Mouse (Mus musculus) granulocyte monocyte progenitor cell, adult 5-6 weeks (primary cell): ENCODE data around the gene Nlk. TPM values are rescaled to one million over a fixed set of nuclear protein-coding genes. Genes with fewer than 3 reads are reported as not detected.
"Not testable (repeated sequence)": the region's sequence is repeated elsewhere in the genome, so short reads cannot be mapped to it uniquely, and the experiment has no call there.

Experiments used
- ATAC-seq: replicated peaks from 2 replicates; pipeline ENCODE4 v1.8.0; 2016; ENCODE audit warnings: mild to moderate bottlenecking, moderate TSS enrichment, inconsistent platforms; ENCODE audit not compliant: poor library complexity, severe bottlenecking
- total RNA-seq, 2 experiments: library from RNA; stranded (forward) in 1 of 2; stranded (reverse) in 1 of 2; fragments of 200-712, 200-1000 nt in 1 of 2; fragments of >200 nt in 1 of 2; fragmentation: Nextera tagmentation in 1 of 2; gene quantifications; 2 replicates each; pipeline ENCODE4 v1.2.3; 2014 to 2017

Gene Nlk
- total RNA-seq, 2 experiments from 2014 or later: 21.7 to 26.1 TPM

DNA sequence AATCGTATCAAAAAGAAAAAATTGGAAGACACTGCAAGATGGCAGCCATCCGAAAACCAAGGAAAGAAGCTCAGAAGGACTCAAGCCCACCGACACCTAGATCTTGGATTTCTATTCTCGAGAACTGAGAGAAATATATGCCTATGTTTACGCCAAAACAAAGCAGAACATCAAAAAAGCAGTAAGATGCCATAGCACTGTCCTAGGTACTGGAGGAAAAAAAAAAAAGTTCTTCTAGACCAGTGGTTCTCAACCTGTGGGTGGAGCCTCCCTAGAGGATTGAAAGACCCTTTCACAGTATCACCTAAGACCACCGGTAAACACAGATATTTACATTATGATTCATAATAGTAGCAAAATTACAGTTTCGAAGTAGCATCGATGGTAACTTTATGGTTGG, 3.9 kb downstream of the Nlk start:
- no peak for ATAC-seq

DNA sequence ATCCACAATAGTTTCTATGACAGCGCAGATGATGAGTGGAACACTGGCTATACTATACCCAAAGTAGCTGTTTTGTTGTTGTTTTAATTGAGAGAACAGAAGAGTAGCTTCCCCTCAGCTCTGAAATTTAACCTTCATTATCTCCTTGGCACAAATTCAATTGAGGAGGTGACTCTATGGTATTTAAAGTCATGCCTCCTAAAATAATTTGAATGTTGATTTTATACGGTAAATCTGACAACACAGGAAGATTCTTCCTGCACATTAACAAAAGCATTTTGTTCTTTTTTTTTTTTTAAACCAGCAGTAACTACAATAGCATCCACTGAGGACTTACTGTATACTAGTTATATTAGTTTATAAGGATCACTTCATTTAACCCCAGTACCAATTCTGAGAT, 6.0 kb downstream of the Nlk start:
- no peak for ATAC-seq

DNA sequence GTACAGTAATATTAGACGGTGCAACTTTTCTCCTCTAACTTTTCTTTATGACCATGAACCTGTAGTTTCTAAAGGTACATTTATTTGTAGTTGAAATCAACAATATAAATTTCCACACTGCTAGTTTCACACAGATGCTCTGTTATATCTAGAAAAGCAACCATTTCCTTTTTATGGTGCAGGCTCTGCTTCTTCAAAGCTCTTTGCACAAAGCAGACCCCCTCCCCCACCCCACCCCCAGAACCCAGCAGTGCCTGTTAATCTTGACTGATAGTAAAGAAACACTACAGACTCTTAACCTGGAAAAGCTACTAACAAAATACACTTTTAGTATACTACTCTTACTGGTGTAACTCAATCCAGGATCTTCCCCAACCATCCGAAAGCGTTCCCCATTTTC, 6.6 kb downstream of the Nlk start:
- no peak for ATAC-seq

- ATAC-seq: no peak
These were observed 16.1 kb downstream of the Nlk start for GRCm38 (mm10) chr11:78681058-78681457.

- ATAC-seq: no peak
These were observed 18.4 kb downstream of the Nlk start for GRCm38 (mm10) chr11:78678761-78679160.

DNA sequence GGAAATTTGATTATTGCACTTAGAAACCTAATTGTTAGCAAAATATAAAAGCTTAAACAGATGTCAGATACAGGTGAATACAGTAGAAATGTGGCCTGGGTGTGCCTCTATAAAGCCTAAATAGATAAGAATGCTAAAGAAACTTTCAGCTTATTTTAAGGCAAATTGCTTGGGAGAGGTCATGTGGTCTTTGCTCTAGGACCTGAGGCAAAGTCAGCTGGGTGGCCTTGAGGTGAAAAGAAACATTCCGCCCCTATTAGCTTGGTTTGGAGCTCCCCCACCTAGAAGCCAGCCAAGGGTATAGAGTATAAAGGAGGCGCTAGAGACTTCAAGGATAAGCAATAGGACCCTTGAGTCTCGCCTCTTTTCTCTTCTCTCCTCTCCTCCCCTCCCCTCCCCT, 28.5 kb downstream of the Nlk start:
- no peak for ATAC-seq

GRCm38 (mm10) chr11:78664853-78665252, 32.3 kb downstream of the Nlk start:
- no peak for ATAC-seq

DNA sequence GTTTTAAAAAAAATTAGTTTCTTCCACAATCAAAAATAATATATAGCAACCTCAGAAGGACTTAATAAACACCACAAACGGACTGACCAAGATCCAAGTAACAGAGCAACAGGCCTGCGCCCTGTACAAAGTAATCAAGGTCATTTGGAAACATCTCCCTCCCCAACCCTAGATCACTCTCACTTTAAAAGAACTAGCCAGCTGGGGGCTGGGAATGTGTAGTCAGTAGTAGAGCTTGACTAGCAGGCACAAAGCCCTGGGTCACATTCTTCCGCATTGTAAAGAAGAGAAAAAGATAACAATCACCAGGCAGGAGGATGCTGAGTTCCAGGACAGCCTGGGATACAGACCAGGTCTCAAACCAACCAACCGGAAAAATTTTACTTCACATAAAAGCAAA, 33.3 kb downstream of the Nlk start:
- ATAC-seq: no peak

DNA sequence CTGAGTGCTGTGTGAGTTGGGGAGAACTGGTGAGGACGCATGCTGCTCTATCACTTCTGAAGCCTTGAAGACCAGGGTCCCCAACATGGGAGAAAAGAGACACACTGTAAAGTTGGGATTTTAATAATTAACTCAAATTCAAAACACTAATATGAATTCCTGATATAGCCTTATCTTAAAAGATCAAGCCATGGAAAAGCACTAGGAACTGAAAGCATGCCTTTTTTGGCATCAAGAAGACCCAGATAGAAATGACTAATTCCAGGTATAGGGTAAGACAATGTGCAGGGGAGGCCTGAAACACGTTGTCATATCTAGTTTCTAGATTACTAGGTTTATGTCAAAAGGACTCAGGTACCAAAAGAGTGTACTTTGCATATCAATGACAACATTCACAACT, 48.0 kb downstream of the Nlk start:
- no peak for ATAC-seq

GRCm38 (mm10) chr11:78648405-78648804, 48.8 kb downstream of the Nlk start:
- not testable (repeated sequence) for ATAC-seq

DNA sequence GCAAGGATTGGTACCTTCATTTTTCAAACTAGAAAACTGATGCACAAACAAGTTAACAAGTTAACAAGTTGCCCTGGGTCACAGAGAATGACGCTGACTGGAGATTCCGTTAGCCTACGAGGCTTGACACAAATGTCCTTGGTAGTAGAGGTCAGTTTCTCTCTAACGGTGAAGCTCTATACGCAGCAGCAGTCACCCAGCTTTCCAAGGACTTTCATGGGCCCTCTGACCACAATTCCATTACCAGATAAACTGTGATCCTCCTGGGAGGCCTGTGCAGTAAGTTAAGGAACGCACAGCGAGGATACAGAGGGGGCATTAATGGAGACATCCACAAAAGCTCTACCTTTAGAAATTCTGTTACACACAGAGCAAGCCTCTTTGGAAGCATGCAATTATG, 53.4 kb downstream of the Nlk start:
- ATAC-seq: no peak

- ATAC-seq: no peak
These were observed 55.0 kb downstream of the Nlk start for GRCm38 (mm10) chr11:78642151-78642550.

DNA sequence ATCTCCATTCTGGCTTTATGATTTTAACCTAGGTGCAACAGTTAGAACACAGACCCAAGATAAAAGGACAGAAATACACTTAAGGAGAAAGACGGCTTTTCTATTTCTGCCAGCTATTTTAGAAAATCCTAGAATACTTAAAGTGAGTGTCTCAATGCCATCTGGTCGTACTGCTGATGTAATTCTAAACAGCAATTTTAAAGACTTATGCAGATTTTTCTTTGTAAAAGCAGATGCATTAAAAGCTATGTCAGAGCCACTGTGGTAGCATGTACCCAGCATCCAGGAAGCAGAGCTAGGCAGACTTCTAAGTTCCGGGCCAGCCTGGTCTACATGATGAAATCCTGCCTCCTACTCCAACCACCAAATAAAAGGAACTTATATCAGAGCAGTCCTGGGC, 56.1 kb downstream of the Nlk start:
- ATAC-seq: no peak

DNA sequence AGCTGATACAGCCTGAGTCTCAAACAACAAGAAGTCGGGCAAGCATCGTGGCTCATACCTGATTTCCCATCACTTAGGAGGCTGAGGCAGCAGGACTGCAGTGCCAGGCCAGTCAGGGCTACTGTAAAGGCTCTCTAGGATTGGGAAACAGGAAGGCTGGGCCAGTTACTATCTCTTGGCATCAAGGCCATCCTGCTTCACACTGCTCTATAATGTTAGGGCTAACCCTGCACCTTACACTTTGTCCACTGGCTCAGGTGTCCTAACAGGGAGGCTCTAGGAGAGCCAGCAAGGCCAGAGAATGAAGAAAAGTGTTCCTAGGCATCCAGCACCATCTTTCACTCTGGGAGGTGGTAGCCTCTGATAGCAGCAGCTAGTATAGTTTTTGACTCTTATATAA, 64.4 kb downstream of the Nlk start:
- no peak for ATAC-seq

- ATAC-seq: no peak
These were observed 68.3 kb downstream of the Nlk start for GRCm38 (mm10) chr11:78628871-78629270.

GRCm38 (mm10) chr11:78624377-78624776, 72.8 kb downstream of the Nlk start:
- ATAC-seq: no peak

DNA sequence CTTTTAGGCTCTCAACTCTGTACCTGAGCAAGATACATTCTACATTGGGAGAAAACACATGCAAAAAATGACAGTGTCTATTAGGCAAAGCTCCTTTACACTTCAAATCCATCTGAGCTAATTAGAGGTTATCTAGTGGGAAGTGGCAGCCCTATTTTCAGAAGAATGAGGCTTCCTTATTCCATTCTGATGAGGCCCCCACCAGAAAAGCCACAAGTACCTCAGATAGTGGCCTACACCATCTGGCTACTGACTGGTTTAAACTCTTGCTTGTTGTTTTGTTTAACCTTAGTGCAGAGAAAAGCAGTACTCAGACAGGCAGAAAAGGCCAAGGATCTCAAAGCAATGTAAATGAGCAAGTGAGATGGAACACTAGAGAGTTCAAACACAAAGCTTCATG, 75.2 kb downstream of the Nlk start:
- ATAC-seq: no peak

GRCm38 (mm10) chr11:78620179-78620578, 77.0 kb downstream of the Nlk start:
- no peak for ATAC-seq

- ATAC-seq: no peak
These were observed 85.9 kb downstream of the Nlk start for GRCm38 (mm10) chr11:78611273-78611672.

DNA sequence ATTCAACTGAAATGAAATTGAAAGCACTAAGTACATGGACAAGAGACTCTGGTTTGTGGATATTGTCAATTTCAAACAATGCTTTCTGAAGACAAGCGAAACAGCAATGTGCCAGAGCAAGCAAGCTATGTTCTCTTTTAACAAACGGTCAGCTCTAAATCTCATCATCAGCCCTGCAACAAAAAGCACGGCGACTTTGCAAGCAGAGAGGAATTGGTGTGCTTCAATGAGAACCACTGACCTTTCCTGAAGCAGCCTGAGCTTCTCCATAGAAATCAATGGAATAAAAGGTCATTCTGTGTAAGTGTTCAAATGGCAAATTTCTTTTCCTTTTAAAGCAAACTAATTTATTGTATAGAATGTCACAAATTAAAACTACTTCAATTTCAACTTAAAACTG, 87.5 kb downstream of the Nlk start:
- ATAC-seq: no peak

DNA sequence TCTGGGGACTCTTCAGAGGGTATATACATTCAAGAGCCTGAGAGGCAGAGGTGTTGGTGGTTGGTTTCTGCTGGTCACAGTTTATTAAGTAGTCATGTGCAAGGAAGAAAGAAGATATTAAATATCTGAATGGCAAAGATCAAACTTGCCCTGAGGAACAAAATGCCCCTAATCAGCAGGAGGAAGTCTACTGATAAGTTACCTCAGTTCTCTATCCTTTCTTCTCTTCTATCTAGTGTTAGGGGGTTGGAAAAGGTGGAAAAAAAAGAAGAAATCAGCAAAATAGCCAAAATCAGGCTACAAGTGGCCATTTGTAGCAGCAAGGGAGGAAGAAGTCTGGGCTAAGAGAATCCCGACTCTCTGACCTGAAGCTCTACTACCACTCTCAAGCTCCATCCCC, 92.3 kb downstream of the Nlk start:
- ATAC-seq: no peak

- ATAC-seq: no peak
These were observed 94.4 kb downstream of the Nlk start for GRCm38 (mm10) chr11:78602781-78603180.

DNA sequence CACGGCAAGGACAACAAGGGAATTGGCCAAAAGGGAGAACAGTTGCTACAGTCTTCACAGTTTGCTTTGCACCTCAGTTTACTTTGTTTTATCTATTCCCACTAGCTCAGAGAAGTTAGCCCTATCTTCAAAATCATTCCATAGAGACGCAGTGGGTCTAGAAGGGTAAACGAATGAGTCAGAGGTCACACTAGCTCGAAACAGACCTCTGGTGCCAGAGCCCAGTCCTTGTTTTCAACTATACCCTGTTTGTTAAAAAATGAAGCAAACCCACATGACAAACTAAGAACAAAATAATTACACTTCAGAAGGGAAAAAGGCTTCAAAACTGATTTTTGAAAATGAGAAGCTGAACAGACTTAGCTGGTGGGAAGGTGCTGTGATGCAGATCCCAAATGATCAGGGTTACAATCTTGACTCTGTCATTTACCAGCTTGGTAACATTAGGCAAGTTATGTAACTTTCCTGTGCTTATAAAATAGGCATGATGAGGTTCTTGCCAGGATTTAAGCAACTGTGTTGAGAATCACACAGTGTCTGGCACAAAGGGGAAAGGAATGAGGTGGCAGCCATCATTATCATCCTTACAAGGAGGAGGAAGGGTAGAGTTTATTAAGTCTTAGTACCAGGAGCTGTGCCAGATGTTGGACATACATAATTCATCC, 96.1 kb downstream of the Nlk start:
- no peak for ATAC-seq
